ENCODE assay signal across 16 mouse cellular contexts in the genomic region with DNA sequence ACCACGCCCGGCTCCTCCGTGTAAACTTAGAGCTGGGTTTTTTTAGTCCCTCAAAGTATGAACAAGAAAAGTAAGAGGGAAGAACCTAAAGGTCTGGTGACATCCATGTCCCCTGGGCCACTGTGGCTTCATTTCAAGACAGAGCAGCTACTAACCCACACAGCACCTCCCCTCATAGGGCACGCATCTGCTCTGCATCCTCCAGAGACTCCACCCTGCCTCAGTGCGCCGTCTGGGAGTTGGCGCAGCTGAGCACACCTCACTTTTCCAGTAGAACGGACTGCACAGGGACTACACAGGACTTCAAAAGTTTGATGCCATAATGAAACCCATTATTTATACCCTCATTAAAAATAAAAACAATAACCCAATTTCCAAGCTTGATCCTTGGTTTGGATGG.
"Had no signal": no experiment of that assay in that cellular context is flagged by ENCODE, and none has a peak within 500 bp of the region (broad histone marks: within the 10 kb centered on the region; RNA-seq: fewer than 3 reads in every experiment).

No protein-coding gene starts in this region.

- DNase-seq: kidney, adult 2 months; kidney, postnatal 14 days; left cerebral cortex, postnatal 4 days; lung, postnatal 14 days; right cerebral cortex, postnatal 4 days; thymus, adult 2 months; thymus, postnatal 25 days had no signal

- ATAC-seq: intestine, embryonic 16.5 days; liver, embryonic 12.5 days had no signal

- H3K4me3 ChIP-seq: kidney, embryonic 15.5 days; limb, embryonic 15.5 days; liver, embryonic 12.5 days; lung, embryonic 15.5 days; megakaryocyte, embryonic 14.5 days; midbrain, embryonic 12.5 days; stomach, embryonic 15.5 days had no signal

- H3K36me3 ChIP-seq: kidney, embryonic 15.5 days; limb, embryonic 15.5 days; liver, embryonic 12.5 days; lung, embryonic 15.5 days; midbrain, embryonic 12.5 days; stomach, embryonic 15.5 days had no signal

- H3K4me2 ChIP-seq: kidney, embryonic 15.5 days; limb, embryonic 15.5 days; liver, embryonic 12.5 days; lung, embryonic 15.5 days; midbrain, embryonic 12.5 days; stomach, embryonic 15.5 days had no signal

- H3K27me3 ChIP-seq: kidney, embryonic 15.5 days; limb, embryonic 15.5 days; liver, embryonic 12.5 days; lung, embryonic 15.5 days; megakaryocyte, embryonic 14.5 days; midbrain, embryonic 12.5 days; stomach, embryonic 15.5 days had no signal

- H3K9ac ChIP-seq: kidney, embryonic 15.5 days; limb, embryonic 15.5 days; liver, embryonic 12.5 days; lung, embryonic 15.5 days; midbrain, embryonic 12.5 days; stomach, embryonic 15.5 days had no signal

- H3K27ac ChIP-seq: limb, embryonic 15.5 days; liver, embryonic 12.5 days; lung, embryonic 15.5 days; macrophage; midbrain, embryonic 12.5 days; stomach, embryonic 15.5 days had no signal

- H3K9me3 ChIP-seq: kidney, embryonic 15.5 days; limb, embryonic 15.5 days; liver, embryonic 12.5 days; lung, embryonic 15.5 days; megakaryocyte, embryonic 14.5 days; midbrain, embryonic 12.5 days; stomach, embryonic 15.5 days had no signal
